Mouse (Mus musculus) spleen, postnatal 36 days (tissue): ENCODE measurements around the gene Arhgef18.

Source experiments
- DNase-seq, 2 experiments: peaks; one replicate each; pipeline ENCODE4 v3.0.0; 2022; ENCODE audit warnings: low spot score in 2 of 2, mixed read lengths in 1 of 2

Gene Arhgef18

DNA sequence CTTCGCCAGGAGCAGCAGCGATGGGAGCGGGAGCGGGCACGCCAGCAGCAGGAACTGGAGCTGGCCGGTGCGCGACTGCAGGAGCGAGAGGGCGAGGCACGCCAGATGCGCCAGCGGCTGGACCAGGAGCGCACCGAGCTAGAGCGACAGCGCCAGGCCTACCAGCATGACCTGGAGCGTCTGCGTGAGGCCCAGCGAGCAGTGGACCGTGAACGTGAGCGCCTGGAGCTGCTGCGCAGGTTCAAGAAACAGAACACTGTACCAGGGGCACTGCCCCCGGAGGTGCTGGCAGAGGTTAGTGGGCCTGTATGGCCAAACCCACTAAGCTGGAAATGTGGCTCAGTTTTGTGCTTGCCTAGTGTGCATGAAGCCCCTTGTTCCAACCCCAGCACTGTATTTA is 59.2 kb downstream of the Arhgef18 start:
- no peak for DNase-seq

GRCm38 (mm10) chr8:3463248-3463647 is 70.4 kb downstream of the Arhgef18 start:
- no peak for DNase-seq

DNA sequence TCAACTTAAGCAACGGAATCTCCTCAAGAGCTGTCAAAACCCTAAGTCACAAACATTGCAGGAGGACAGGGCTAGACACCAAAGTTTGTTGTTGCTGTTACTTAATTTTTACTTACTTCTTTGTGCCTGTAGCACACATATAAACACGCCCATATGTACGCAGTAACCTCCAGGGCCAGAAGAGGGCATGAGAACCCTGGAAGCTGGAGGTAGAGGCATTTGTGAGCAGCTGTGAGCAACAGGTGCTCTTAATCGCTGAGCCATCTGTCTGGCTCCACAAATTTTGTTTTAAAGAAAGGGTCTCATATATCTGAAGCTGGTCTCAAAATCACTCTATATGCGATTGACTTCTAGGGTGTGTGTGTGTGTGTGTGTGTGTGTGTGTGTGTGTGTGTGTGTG is 71.5 kb downstream of the Arhgef18 start:
- peak; percentile 18 to 41 for DNase-seq

GRCm38 (mm10) chr8:3467006-3467885 is 74.4 kb downstream of the Arhgef18 start, which contains the start of gene Pex11g:
TSS of gene Pex11g (minus strand) at chr8:3467680.
- DNase-seq: peak; percentile 92 to 95

DNA sequence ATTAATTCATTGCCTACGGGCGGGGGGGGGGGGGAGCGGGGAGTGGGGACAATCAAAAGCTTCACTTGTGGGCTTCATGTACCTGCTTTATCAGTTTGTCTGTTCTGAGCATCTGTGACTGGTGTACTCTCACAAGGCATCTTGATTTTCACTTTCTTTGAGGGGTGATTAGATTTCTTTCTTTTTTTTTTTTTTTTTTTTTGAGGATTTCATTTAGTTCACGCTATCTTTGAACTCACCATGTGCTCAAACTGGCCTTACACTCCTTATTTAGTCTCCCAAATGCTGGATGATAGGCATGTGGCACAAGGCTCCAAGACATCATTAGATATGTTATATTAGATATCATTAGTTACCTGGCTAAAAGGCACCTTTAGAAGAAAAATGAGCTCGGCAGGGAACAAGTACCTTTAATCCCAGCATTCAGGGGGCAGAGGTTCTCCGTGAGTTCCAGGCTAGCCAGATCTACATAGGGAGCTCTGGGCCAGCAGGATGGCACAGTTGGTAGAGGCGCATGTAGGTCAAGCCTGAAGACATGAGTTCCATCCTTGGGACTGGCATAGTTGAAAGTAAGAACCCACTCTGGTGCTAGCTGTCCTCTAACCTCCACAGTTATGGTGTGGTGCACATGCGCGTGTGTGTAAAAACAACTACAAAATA is 75.2 kb downstream of the Arhgef18 start:
- no peak for DNase-seq

DNA sequence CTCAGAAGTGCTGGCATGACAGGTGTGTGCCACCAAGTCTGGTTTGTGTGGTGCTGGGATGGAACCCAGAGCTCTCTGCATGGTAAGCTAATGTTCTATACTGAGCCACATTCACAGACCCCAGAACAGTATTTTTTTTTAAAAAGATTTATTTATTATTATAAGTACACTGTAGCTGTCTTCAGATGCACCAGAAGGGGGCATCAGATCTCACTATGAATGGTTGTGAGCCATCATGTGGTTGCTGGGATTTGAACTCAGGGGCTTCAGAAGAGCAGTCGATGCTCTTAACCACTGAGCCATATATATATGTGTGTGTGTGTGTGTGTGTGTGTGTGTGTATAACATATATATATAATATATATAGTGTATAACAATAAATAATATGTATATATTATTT is 76.0 kb downstream of the Arhgef18 start:
- no peak for DNase-seq

DNA sequence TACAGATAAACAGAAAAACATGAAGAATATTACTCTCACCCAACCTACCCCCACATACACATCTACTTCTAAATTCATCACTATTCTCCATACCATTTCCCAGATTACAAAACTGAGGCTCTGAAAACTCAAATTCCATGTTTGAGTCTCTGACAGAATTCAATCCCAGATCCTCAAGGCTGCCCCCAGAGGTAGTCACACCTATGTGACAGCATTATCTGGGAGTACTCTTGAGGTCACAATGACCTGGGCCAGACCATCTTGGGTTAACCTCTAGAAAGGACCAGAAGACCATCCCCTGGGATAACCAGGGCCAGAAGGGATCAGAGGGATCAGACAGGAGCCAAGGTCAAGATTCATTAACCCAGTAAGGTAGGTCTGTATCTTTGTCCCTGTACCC is 77.8 kb downstream of the Arhgef18 start, which contains the start of gene Tex45:
TSS of gene Tex45 (plus strand) at position 301 of the 400 bp plus-strand sequence.
- DNase-seq: no peak

GRCm38 (mm10) chr8:3475715-3476429 is 83.1 kb downstream of the Arhgef18 start:
- no peak for DNase-seq

- DNase-seq: no peak
Observed at GRCm38 (mm10) chr8:3480221-3480785, 87.5 kb downstream of the Arhgef18 start.

DNA sequence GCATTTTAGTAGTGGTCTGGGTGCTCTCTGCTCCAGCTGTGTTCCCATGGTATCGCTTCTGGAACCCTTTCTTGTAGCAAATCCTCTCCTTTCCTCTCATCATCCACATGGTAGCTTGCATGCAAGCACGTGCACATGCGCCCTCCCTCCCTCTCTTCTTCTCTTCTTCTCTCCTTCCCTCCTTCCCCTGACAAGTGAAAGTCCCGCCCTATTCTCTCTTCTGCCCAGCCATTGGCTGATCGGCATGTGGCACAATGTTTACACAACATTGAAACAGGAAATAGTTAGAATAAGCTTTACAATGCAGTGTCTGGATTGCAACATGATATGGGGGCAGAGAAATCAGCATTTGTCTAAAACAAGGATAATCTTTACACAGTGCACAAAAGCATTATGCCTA is 88.8 kb downstream of the Arhgef18 start:
- DNase-seq: no peak

DNA sequence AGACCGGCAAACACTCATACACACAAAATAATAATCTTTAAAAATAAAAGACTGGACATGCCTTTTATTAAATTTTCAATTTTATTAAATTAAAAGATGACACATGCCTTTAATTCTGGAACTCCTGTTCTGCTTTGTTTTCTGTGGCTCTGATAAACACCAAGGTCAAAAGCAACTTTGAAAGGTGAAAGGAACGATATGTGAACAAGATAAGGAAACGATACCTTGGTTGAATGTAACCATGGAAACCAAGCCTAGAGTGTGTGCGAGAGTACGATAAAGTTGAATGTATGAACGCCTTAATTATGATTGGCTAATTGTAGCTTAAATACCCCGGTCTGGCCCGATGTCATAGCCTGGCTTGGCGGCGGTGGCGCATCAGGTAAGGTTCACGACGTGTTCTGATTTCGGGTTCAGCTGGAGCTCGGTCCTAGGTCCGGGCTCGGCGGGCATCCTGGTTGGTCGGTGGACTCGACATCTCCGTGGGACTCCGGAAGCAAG is 89.5 kb downstream of the Arhgef18 start:
- DNase-seq: no peak

- no peak for DNase-seq
Observed at GRCm38 (mm10) chr8:3483546-3483945, 90.7 kb downstream of the Arhgef18 start.

DNA sequence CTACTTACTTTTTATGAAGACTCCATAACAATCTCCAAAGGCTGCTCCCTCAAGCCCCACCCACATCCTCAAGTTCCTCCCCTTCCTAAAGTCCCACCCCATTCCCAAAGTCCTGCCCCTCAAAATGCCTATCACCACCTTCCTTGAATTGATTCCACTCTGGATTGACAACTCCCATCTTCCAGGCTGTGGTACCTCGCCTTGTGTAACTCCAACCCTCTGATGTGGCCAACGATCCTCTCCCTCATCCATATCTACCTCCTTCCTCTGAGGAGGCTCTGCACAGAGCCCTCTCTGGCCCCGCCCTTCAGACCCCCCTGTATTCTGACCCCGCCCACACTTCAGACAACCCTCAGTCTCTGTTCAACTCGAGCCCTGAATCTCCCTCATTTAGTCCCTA is 92.4 kb downstream of the Arhgef18 start:
- no peak for DNase-seq

DNA sequence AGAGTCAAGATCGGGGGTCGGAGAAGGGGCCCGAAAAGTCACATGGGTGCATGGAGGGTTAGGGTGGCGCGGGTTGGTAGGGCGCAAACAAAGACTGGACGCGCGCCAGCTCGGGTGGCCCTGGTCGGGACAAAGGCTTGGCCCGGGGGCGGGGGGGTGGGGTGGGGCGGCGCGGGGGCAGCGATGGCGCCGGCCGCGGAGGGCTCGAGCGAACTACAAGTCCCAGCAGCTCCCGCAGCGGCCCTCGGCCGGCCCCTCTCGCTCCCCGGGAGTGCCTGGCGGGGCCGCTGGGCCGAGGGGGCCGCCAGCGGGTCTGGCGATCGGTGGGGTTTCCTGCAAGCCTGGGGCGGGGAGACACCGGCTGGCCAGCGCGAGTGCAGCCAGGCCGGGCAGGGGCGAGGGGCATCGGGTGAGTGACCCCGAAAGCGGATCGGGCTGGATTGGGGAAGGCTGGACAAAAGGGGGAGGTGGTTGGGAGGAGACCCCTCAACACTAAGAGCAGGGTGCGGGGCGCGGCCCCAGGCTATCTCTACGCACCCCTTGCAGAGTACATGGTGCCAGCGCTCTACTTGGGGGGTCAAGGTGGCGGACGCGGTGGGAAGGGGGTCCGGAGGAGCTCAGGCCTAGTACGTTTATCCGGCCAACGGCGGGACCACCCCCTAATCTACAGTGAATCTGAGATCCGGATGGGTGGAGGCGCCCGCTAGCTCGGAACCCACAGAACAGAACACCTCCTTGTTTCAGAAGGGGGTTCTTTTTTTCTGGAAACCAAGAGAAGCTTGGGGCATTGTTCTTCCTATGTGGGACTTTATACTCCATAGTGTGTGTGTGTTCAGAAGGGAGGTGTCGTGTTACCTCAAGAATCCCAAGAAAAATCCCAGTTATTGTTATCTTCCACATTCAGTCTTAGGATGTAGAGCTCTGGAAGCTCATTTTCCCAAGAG is 100.4 kb downstream of the Arhgef18 start, which contains the start of gene Zfp358:
TSS of gene Zfp358 (plus strand) at position 238 of the 944 bp plus-strand sequence.
- DNase-seq: peak; percentile 64 to 67

DNA sequence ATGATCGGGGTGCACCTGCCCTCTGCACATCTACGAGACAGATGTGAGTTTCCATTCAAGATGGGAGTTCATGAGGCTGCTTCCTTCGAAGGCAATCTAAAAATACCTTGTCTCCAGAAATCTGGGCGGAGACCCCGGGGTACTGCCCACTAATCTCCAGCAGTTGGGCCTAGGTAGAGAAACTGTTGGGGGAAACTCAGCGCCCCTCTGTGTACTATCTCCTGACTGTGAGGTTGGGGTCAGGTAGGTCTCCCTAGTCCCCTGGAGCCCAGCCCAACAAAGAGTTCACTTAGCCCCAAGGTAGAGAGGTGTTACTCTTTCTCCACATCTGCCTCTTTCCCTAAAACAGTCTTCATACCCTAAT is 101.0 kb downstream of the Arhgef18 start:
- DNase-seq: no peak

DNA sequence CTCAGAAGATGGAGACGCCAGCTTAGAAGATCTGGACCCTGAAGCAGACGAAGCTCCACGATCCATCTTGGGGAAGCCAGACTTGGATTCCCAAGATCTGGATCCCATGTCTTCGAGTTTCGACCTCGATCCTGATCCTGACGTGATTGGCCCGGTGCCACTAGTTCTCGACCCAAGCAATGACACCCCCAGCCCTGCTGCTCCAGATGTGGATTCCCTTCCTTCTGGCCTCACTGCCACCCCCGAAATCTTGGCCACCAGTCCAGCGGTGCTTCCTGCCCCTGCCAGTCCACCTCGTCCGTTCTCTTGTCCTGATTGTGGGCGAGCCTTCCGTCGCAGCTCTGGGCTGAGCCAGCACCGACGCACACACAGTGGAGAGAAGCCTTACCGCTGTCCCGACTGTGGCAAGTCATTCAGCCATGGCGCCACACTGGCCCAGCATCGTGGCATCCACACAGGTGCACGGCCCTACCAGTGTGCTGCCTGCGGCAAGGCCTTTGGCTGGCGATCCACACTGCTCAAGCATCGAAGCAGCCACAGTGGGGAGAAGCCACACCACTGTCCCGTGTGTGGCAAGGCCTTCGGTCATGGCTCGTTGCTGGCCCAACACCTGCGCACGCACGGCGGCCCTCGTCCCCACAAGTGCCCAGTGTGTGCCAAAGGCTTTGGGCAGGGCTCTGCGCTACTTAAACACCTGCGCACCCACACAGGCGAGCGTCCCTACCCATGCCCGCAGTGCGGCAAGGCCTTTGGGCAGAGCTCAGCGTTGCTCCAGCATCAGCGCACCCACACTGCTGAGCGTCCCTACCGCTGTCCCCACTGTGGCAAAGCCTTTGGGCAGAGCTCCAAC is 103.0 kb downstream of the Arhgef18 start:
- no peak for DNase-seq

GRCm38 (mm10) chr8:3496428-3496748 is 103.6 kb downstream of the Arhgef18 start:
- no peak for DNase-seq

DNA sequence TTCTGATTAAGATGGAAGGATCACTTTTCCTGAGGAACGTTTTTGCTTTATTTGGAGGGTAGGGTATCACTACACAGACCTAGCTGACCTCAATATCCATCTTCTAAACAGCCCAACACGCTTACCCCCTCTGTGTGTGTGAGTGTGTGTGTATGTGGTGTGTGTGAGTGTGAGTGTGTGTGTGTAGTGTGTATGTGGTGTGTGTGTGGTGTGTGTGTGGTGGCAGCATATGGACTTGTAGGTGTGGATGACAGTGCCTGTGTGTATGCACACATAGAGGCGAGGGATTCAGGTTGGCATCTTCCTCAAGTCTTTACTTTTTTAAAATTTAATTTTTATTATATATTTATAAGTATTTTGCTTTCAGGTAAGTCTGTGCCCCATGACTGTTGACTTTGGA is 105.8 kb downstream of the Arhgef18 start:
- no peak for DNase-seq

DNA sequence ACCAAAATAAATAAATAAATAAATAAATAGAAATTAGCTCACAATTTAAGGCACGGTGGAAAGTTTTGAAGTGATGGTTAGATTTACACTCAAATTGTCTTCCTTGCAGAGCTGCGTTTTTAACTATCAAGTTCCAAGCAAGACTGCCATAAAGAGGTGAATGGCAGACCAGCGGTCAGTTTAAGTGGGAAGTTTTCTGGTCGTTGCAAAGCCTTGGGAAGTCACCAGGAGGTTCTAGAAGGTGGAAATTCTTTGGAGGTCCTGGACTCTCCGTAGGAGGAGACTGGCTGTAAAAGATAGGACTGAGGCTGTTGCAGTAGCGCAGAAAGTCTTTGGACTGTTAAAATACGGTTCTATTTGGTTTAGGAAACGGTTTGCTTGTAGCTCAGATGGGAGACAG is 106.9 kb downstream of the Arhgef18 start:
- no peak for DNase-seq
